Mouse (Mus musculus) kidney, adult 8-10 months (tissue): ENCODE data around the gene D17H6S53E.
"Not testable (repeated sequence)": the region's sequence is repeated elsewhere in the genome, so short reads cannot be mapped to it uniquely, and the experiment has no call there.

ENCODE experiments used
- DNase-seq, 2 experiments: peaks; one replicate each; pipeline ENCODE4 v3.0.0; 2022

Gene D17H6S53E

GRCm38 (mm10) chr17:35102299-35102698, 23.9 kb upstream of the D17H6S53E start:
- DNase-seq, result no peak

GRCm38 (mm10) chr17:35103221-35103690, 22.9 kb upstream of the D17H6S53E start:
- peak; percentile 75 to 82 for DNase-seq

DNA sequence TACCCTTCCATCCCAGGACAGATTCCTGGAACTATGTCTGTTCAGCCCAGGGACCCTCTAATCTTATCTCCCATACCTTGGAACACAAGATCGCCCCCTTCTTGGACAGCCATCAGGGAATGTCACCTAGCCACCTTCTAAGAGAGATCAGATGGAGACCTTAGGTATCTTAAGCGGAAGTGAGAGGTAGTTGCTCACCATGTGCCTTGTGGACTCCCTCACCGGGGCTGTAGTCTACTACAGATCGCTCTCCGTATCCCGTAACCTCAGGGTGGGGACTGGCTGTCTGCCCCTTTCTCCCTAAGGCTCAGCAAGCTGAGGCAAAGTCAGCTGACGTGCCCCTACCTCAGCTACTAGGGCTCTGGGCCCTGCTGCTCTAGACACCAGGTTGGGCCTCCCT, 22.1 kb upstream of the D17H6S53E start:
- no peak for DNase-seq

GRCm38 (mm10) chr17:35104754-35105153, 21.4 kb upstream of the D17H6S53E start:
- DNase-seq, result no peak

GRCm38 (mm10) chr17:35105740-35106389, 20.3 kb upstream of the D17H6S53E start:
- peak in 1 of 2 experiments; percentile 45 for DNase-seq

DNA sequence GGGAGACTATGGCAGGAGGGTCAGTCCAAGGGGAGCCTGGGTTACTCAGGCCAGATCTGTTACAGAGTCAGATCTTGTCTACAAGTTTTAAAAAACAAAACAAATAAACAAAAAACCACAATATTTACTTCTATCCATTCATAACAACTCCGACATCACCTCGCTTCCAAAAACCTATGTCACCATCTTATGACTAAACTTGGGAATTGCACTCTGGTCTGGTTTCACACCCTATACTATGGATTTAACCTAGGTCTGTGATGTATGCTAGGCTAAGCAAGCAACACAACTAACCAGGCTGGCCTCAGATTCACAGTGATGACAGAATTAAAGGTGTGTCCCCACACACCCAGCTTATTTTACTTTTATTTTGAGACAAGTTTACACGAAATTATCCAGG, 19.7 kb upstream of the D17H6S53E start:
- no peak for DNase-seq

GRCm38 (mm10) chr17:35108097-35108496, 18.1 kb upstream of the D17H6S53E start, which contains the start of gene Ly6g5c:
Gene Ly6g5c (plus strand): TSS chr17:35108279.
- DNase-seq, result no peak

DNA sequence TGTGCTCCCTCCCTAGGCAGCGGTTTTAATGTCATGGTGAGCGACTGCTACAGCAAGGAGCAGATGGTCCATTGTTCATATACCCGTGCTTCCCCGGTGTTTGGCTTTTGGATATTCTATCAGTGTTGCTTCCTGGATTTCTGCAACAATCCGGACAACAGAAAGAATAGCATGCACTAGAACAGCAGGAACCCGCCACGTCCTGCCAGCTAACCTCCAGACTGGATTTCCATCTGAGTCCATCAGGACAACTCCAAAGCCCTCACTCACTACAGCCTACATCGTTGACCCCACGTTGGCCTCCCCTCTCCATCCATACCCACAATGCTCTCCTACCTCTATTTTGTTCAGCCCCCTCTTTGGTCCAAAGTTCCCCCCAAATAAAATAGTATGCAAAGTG, 14.4 kb upstream of the D17H6S53E start:
- DNase-seq, result no peak

GRCm38 (mm10) chr17:35115046-35116019, 10.8 kb upstream of the D17H6S53E start, which contains the start of gene Ly6g5b:
Gene Ly6g5b (minus strand): TSS chr17:35115428.
- DNase-seq, result no peak

DNA sequence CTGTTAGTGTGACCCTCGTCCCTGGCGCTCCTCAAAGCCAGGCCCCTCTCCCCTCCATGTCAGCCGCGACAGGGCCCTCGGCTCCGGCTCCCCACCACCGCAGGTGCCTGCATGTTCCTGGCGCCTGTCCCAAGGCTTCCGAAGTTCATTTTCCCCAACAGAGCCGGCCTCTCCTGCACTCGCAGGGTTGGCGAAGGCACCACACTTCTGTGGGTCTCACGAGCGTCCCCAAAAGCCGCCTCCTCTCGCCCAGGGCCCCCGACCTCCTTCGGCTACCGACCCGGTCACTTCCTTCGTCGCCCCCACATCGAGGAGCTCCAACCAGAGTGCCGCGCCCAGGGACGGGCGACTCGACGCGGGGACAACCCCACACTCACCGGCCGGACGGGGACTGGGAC, 5.4 kb upstream of the D17H6S53E start:
- DNase-seq, result peak; percentile 49 to 58

GRCm38 (mm10) chr17:35121143-35121799, 4.9 kb upstream of the D17H6S53E start, which contains the start of gene Gpank1:
Gene Gpank1 (plus strand): TSS chr17:35121455.
- DNase-seq, result peak; percentile 98 to 99

- peak; percentile 44 to 51 for DNase-seq
Measured at GRCm38 (mm10) chr17:35121871-35122303, 4.3 kb upstream of the D17H6S53E start, which contains the start of gene Csnk2b. Gene Csnk2b (minus strand): TSS chr17:35122053.

GRCm38 (mm10) chr17:35123287-35123686, 2.9 kb upstream of the D17H6S53E start:
- not testable (repeated sequence) for DNase-seq

GRCm38 (mm10) chr17:35124261-35124896, 1.8 kb upstream of the D17H6S53E start:
- DNase-seq, result not testable (repeated sequence)

GRCm38 (mm10) chr17:35125081-35125480, 1.1 kb upstream of the D17H6S53E start:
- DNase-seq, result no peak

DNA sequence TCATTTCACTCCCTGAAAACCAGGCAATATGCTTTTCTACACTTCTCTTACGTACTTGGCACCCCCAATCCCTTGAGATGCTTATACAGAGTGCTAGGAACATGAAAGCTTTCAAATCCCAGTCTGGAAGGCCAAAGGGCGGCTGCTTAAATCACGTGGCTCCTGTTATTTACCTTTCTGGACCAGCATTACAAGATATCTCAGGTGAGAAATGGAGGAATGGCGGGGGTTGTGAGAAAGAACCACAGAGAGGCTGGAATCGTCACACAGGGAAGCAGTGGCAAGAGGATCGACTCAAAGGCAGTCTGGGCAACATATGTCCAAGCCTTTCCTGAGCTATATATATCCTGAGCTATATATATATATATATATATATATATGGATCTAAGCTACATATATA, 595 bp upstream of the D17H6S53E start:
- DNase-seq, result no peak

DNA sequence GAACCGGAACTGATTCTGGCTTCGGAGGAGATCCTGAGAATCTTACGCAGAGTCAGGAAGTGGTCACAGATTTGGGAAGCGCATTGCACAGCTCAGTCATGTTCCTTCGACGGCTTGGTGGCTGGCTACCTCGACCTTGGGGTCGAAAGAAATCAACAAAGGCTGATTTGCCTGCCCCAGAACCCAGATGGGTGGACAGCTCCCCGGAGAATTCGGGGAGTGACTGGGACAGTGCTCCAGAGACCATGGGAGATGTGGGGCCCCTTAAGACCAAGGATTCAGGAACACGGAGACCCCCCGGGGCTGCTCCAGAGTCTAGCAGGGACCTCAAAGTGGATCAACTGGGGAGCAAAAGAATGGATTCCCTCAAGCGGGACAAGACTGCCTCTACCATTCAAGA, 844 bp downstream of the D17H6S53E start:
- no peak for DNase-seq

- DNase-seq, result no peak
Measured at GRCm38 (mm10) chr17:35128996-35129395, 2.8 kb downstream of the D17H6S53E start.

DNA sequence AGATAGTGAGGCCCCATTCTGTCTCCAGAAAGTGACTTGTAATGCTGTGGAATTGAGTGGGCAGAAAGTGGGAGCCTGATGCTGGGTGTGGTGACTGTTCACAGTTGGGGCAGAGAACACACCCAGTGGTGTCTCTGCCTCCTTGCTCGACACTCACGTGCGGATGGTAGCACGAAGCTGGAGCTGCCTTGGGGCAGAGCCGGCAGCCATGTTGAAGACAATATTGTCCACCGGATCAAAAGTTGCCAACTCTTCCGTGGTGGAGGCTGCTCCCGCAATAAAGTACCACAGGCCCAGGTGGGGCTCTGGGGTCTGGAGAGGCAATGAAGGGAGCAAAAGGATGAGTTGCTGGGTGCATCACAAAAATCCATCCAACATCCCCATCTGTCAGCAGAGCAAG, 4.9 kb downstream of the D17H6S53E start:
- no peak for DNase-seq

DNA sequence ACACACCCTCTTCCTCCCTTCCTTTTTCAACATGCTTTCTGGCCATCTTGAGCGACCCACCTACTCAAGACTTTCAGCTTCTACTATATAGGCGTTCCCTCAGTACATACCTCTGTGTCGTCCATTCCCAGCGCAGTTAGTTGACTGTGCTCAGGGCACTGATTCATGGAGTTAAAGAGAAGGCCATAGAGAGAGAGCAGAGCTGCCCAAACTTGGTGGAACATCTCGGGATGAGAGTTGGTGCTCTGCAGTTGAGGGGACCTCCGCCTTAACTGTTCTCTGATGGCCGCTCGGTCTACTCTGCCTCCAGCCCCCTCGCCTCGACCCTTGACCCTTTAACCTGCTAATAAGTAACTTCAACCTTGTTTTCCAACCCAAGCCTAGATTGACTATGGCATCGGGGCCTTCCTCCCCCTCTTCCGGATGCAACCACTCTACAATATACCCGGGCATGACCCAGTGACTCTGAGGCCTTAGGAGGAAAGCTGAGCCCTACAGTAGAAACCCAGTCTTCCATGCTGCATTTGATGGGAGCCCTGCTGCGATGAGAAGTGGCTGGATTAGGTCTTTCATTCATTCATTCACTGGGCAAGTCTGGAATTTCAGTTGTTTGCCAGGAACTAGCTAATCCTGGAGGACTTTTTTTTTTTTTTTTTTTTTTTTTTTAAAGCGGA, 5.5 kb downstream of the D17H6S53E start, which contains the start of gene Apom:
Gene Apom, minus strand, starts transcription at position 551 of the 674 bp plus-strand sequence.
- DNase-seq, result peak in 1 of 2 experiments; percentile 41

- DNase-seq, result no peak
Measured at GRCm38 (mm10) chr17:35132174-35132560, 6.0 kb downstream of the D17H6S53E start.

- DNase-seq, result no peak
Measured at GRCm38 (mm10) chr17:35133517-35133916, 7.3 kb downstream of the D17H6S53E start.
